Mouse (Mus musculus): ENCODE measurements at regions not wholly inside any gene's neighbourhood (a gene's known extent, or its start where the extent isn't known, plus 50 kb on each side); places are given as distances from the start of the nearest gene placed in this dataset.
"Not testable (repeated sequence)": the region's sequence is repeated elsewhere in the genome, so short reads cannot be mapped to it uniquely, and the experiment has no call there.

DNA sequence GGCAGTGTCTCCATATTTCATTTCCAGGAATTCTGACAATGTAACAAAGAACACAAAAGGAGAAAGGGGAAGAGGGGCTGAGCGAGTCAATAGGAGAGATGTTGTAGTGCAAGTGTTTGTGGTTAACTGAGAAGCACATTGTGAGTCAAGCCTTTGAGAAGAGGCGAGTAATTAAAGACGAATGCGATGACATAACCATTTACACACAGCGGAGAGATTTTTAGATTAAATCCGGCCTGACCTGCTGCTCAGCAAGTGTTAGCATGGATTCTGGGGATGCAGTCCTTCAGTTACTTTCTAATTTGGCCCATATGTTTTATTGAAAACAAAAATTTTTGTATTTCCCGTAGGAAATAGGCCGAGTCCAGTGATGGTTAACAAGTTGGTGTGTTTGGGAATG lies 127.7 kb downstream of the Lyplal1 start:
- no peak overlapping the region for H3K27ac ChIP-seq (replicated peaks)
- ATAC-seq (ENCODE audit: extremely low read depth, insufficient number of reproducible peaks, low FRiP score, low TSS enrichment) = no peak
- no peaks in the 10 kb centered on the region for H3K36me3 ChIP-seq
- no peaks in the 10 kb centered on the region for H3K27me3 ChIP-seq (replicated peaks)
- H3K4me2 ChIP-seq = no peak overlapping the region
- H3K4me3 ChIP-seq = no peak overlapping the region
- WGBS = 82% methylated on average over 8 of the region's 8 CpGs
- H3K9ac ChIP-seq = no peak overlapping the region
- H3K9me3 ChIP-seq = no peaks in the 10 kb centered on the region
- no peaks in the 10 kb centered on the region for H3K4me1 ChIP-seq

DNA sequence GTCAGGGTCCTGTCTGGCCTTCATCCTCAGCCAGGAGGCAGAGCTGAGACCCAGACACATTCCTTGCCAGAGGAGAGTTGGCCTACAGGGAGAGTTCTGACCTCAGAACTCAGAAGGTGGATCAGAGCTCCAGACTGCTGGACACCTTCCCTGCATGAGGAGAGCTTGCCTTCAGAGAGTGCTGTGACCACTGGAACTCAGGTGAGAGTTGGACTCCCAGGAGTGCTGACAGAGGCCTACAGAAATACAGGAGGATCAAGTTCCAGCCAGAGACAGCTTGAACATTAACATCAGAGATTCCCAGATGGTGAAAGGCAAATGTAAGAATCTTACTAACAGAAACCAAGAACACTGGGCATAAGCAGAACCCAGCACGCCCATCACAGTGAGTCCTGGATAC lies 117.0 kb downstream of the Lyplal1 start:
- not testable (repeated sequence) for H3K9me3 ChIP-seq; H3K36me3 ChIP-seq; H3K4me2 ChIP-seq; H3K9ac ChIP-seq; H3K27me3 ChIP-seq (replicated peaks); ATAC-seq (ENCODE audit: extremely low read depth, insufficient number of reproducible peaks, low FRiP score, low TSS enrichment); H3K4me1 ChIP-seq; H3K4me3 ChIP-seq; H3K27ac ChIP-seq (replicated peaks)
- 82% methylated on average over 1 of the region's 1 CpGs for WGBS

DNA sequence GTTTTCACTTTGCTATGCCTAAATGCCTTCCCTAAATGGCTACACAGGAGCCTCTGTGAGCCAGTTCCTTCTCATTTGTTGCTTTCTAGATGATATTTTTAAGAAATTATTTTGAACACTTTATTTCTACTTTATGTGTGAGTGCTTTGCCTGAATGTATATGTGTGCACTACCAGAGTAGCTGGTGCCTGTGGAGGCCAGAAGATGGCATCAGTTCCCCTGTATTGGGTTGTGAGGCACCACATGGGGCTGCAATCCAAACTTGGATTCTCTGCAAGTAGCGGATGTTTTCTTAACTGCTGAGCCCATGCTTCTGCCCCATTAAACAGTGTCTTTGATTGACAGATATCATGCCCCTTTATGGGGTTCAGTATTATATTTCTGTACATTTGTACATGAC lies 103.7 kb downstream of the Lyplal1 start:
- peak overlapping the region; percentile 70 for H3K27ac ChIP-seq (replicated peaks)
- H3K9ac ChIP-seq = no peak overlapping the region
- no peak overlapping the region for H3K4me2 ChIP-seq
- no peaks in the 10 kb centered on the region for H3K36me3 ChIP-seq
- WGBS = 76% methylated on average over 1 of the region's 1 CpGs
- no peak overlapping the region for H3K4me3 ChIP-seq
- H3K9me3 ChIP-seq = no peaks in the 10 kb centered on the region
- no peaks in the 10 kb centered on the region for H3K27me3 ChIP-seq (replicated peaks)
- no peak for ATAC-seq (ENCODE audit: extremely low read depth, insufficient number of reproducible peaks, low FRiP score, low TSS enrichment)
- H3K4me1 ChIP-seq = peaks cover 24% of the 10 kb centered on the region

DNA sequence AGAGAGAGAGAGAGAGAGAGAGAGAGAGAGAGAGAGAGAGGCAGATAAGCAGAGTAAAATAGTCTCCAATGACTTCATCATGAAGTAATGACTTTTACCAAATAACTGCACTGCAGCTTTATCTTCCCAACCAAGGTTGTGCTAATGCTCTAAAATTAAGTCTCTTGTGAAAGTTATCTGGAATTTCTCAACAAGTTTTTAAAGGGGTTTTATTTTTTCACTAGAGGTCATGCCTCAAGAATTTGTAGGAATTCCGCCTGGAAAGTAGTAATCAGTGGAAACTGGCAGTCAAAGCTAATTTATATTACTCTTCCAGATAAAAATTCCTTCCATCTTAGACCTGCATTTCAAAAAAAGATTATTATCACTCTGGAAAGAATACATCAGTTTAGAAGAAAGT lies 102.9 kb downstream of the Lyplal1 start:
- Histone ChIP-seq H3K27ac (replicated peaks) (peak overlapping the region; percentile 61), H3K27me3 (replicated peaks) (no peaks in the 10 kb centered on the region), H3K36me3 (no peaks in the 10 kb centered on the region), H3K4me2 (no peak overlapping the region), H3K9me3 (no peaks in the 10 kb centered on the region), H3K4me3 (no peak overlapping the region), H3K4me1 (peaks cover 24% of the 10 kb centered on the region), H3K9ac (no peak overlapping the region)
- WGBS = 29% methylated on average over 1 of the region's 1 CpGs
- ATAC-seq (ENCODE audit: extremely low read depth, insufficient number of reproducible peaks, low FRiP score, low TSS enrichment) = no peak

DNA sequence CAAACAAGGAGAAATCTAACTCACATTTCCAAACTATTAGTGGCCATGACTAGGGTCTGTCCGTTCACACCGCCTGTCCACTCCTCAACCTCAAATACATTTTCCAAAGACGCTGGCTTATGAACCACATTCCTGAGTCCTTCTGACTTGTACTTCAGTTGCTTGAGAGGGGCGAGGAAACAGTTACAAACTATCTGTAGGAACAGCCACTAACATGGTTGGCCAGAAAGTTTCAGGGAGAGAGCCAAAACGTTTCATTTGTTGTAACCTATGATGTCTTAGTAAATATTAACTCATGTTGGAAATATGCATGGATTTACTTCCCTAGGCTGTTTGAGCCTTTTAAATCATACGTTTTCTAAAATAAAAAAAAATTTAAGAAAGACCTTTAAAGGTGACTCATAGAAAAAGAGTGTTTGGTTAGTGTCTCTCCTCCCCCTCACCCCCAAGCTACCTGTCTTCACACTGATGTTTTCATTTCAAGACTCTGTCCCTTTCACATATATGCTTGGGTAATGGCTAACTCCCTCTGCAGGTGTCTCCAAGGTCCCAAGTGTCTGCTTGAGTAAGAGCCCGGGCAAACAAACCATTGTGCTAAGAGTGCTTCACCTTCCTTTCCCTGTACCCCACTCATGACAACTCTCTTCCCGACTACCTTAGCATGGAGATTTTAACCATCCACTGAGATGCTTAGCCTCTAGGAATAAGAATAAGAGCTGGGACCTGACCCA lies 101.1 kb downstream of the Lyplal1 start:
- peak overlapping the region; percentile 61 for H3K27ac ChIP-seq (replicated peaks)
- H3K9me3 ChIP-seq = no peaks in the 10 kb centered on the region
- H3K4me2 ChIP-seq = no peak overlapping the region
- peaks cover 24% of the 10 kb centered on the region for H3K4me1 ChIP-seq
- no peak overlapping the region for H3K4me3 ChIP-seq
- no peaks in the 10 kb centered on the region for H3K36me3 ChIP-seq
- WGBS = 64% methylated on average over 8 of the region's 8 CpGs
- H3K27me3 ChIP-seq (replicated peaks) = no peaks in the 10 kb centered on the region
- no peak overlapping the region for H3K9ac ChIP-seq
- ATAC-seq (ENCODE audit: extremely low read depth, insufficient number of reproducible peaks, low FRiP score, low TSS enrichment) = no peak

DNA sequence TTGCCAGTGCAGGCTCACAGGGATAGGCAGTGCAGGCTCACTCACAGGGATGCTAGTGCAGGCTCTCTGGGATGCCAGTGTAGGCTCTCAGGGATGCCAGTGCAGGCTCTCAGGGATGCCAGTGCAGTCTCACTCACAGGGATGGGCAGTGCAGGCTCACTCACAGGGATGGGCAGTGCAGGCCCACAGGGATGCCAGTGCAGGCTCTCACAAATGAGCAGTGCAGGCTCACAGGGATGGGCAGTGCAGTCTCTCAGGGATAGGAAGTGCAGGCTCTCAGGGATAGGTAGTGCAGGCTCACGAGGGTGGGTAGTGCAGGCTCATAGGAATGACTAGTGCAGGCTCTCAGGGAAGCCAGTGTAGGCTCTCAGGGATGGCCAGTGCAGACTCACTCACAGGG lies 99.6 kb downstream of the Lyplal1 start:
- Histone ChIP-seq H3K27me3 (replicated peaks) (no peaks in the 10 kb centered on the region), H3K4me1 (peaks cover 24% of the 10 kb centered on the region), H3K9ac (no peak overlapping the region), H3K4me2 (no peak overlapping the region), H3K27ac (replicated peaks) (no peak overlapping the region), H3K4me3 (no peak overlapping the region), H3K9me3 (no peaks in the 10 kb centered on the region), H3K36me3 (no peaks in the 10 kb centered on the region)
- WGBS = 61% methylated on average over 1 of the region's 1 CpGs
- ATAC-seq (ENCODE audit: extremely low read depth, insufficient number of reproducible peaks, low FRiP score, low TSS enrichment) = no peak

DNA sequence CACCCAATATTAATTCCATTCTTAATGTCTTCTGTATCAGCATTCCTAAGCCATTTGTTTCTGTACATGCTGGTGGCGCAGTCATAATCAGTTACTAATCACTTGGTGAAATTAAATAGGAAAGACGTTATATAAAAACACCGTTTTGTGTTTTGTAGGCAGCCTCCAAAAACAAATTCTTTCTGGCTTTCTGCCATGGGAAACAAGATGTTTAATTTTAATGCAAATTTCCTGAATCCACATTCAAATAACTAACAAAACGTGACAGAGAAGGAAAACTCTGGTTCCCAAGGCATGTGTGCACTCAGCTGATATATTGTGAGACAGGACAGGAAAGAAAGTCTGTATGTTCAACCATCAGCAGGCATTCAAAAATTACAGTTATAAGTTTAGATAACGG lies 97.6 kb downstream of the Lyplal1 start:
- Histone ChIP-seq H3K27me3 (replicated peaks) (no peaks in the 10 kb centered on the region), H3K27ac (replicated peaks) (no peak overlapping the region), H3K9ac (no peak overlapping the region), H3K36me3 (no peaks in the 10 kb centered on the region), H3K4me3 (no peak overlapping the region), H3K4me1 (peaks cover 13% of the 10 kb centered on the region), H3K9me3 (peaks cover 11% of the 10 kb centered on the region; the same call in 1 of the 2 replicates), H3K4me2 (no peak overlapping the region)
- 87% methylated on average over 5 of the region's 5 CpGs for WGBS
- no peak for ATAC-seq (ENCODE audit: extremely low read depth, insufficient number of reproducible peaks, low FRiP score, low TSS enrichment)

DNA sequence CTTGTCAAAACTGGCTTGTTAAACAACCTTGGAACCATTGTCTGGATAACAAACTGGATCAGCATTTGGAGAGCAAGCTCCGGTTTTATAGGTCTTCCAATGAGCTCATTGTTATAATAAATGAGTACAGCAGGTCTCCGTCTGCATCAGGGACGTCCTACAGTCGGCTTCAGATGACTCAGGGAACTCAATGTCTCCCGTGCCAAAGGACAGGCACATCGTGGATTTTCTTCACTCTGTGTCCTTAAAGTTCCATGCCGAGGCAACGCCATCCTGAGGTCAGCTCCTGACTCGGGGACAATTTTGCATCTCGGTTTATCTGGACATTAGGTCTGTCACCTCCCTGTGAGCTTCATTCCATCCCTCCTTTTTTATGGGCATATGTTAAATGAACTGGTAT lies 85.2 kb downstream of the Lyplal1 start:
- Histone ChIP-seq H3K27ac (replicated peaks) (no peak overlapping the region), H3K4me3 (no peak overlapping the region), H3K9ac (no peak overlapping the region)

DNA sequence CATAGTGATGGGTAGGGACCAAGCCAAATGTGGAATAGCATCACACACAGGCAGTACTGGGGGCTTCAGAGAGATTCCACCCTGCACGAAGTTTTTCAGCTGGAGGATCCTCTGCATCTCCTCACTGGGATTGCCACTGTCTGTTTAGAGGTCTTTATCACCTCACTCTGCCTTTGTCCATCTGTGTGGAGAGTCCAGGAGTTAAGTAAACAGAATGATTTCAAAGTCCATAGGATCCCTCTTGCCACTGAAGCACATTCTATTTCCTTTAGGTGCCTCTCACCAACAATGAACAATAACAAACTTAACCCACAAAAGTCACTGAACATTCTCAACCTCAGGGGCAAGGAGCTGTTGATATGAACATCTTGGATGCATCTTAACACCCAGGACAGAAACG lies 82.7 kb downstream of the Lyplal1 start:
- H3K4me1 ChIP-seq = no peaks in the 10 kb centered on the region
- H3K9me3 ChIP-seq = no peaks in the 10 kb centered on the region
- no peaks in the 10 kb centered on the region for H3K27me3 ChIP-seq (replicated peaks)
- WGBS = 47% methylated on average over 2 of the region's 2 CpGs
- H3K4me3 ChIP-seq = no peak overlapping the region
- no peaks in the 10 kb centered on the region for H3K36me3 ChIP-seq
- no peak for ATAC-seq (ENCODE audit: extremely low read depth, insufficient number of reproducible peaks, low FRiP score, low TSS enrichment)
- no peak overlapping the region for H3K4me2 ChIP-seq
- no peak overlapping the region for H3K27ac ChIP-seq (replicated peaks)
- H3K9ac ChIP-seq = no peak overlapping the region

More for the DNA sequence above, 85.2 kb downstream of the Lyplal1 start:
- 75% methylated on average over 10 of the region's 10 CpGs for WGBS
- Histone ChIP-seq H3K9me3 (no peaks in the 10 kb centered on the region), H3K4me1 (no peaks in the 10 kb centered on the region), H3K36me3 (no peaks in the 10 kb centered on the region), H3K27me3 (replicated peaks) (no peaks in the 10 kb centered on the region), H3K4me2 (no peak overlapping the region)
- no peak for ATAC-seq (ENCODE audit: extremely low read depth, insufficient number of reproducible peaks, low FRiP score, low TSS enrichment)

All from heart, embryonic 13.5 days (tissue).